Mouse (Mus musculus): Measurements from ENCODE around the gene Mbip. TPM values are rescaled to one million over a fixed set of nuclear protein-coding genes. Genes with fewer than 3 reads are reported as not detected.
A peak's percentile ranks its signal among the peaks of the same experiment; 100 is the strongest.

Gene Mbip
- 10 to 100 TPM; 22.6 to 26.0 TPM for total RNA-seq (2021)
- long read RNA-seq, experiment 1, partial matches to known transcripts, result 0 of 21 reads
- long read RNA-seq, experiment 1, other reads (novel, unspliced or antisense), result 16 of 21 reads
- long read RNA-seq, experiment 2, transcript Mbip-201 (9 exons, 1,512 nt), result major isoform, 7 of 14 reads
- long read RNA-seq, experiment 2, partial matches to known transcripts, result 2 of 14 reads
- long read RNA-seq, experiment 2, other reads (novel, unspliced or antisense), result 5 of 14 reads

- peak; percentile 96 to 100 for DNase-seq (ENCODE audit: low spot score in 2 of 2)
- H3K27ac ChIP-seq, result peak within 1 kb of the TSS; percentile 84
These were observed at the start of gene Mbip for GRCm38 (mm10) chr12:56345367-56346089. Gene Mbip, minus strand, starts transcription at chr12:56345894.

GRCm38 (mm10) chr12:56387647-56388205, 42.0 kb upstream of the Mbip start:
- no peak overlapping the region for H3K27ac ChIP-seq
- no peak for TF ChIP-seq CTCF (conservative IDR thresholded peaks at IDR 0.05)
- no peak for DNase-seq (ENCODE audit: low spot score in 2 of 2)
- no peak overlapping the region for H3K4me3 ChIP-seq

More at GRCm38 (mm10) chr12:56345367-56346089, at the start of gene Mbip:
- peak within 1 kb of the TSS; percentile 77 for H3K4me3 ChIP-seq
- no peak for TF ChIP-seq CTCF (conservative IDR thresholded peaks at IDR 0.05)

- DNase-seq (ENCODE audit: low spot score in 2 of 2), result no peak
- H3K27ac ChIP-seq, result no peak overlapping the region
- TF ChIP-seq CTCF (conservative IDR thresholded peaks at IDR 0.05), result no peak
- no peak overlapping the region for H3K4me3 ChIP-seq
These were observed 41.4 kb upstream of the Mbip start for GRCm38 (mm10) chr12:56386955-56387646.

GRCm38 (mm10) chr12:56344771-56345314, 851 bp downstream of the Mbip start:
- H3K4me3 ChIP-seq, result peak overlapping the region; percentile 77
- no peak for DNase-seq (ENCODE audit: low spot score in 2 of 2)
- peak overlapping the region; percentile 84; the same call in 1 of the 2 replicates for H3K27ac ChIP-seq
- no peak for TF ChIP-seq CTCF (conservative IDR thresholded peaks at IDR 0.05)

- DNase-seq (ENCODE audit: low spot score in 2 of 2), result no peak
- no peak for TF ChIP-seq CTCF (conservative IDR thresholded peaks at IDR 0.05)
- H3K27ac ChIP-seq, result no peak overlapping the region
- H3K4me3 ChIP-seq, result no peak overlapping the region
These were observed 6.2 kb downstream of the Mbip start for GRCm38 (mm10) chr12:56339295-56340056.

GRCm38 (mm10) chr12:56333461-56333860, 12.2 kb downstream of the Mbip start:
- TF ChIP-seq CTCF (conservative IDR thresholded peaks at IDR 0.05), result no peak

GRCm38 (mm10) chr12:56332475-56332874, 13.2 kb downstream of the Mbip start:
- no peak for TF ChIP-seq CTCF (conservative IDR thresholded peaks at IDR 0.05)
- H3K4me3 ChIP-seq, result no peak overlapping the region
- H3K27ac ChIP-seq, result no peak overlapping the region
- no peak for DNase-seq (ENCODE audit: low spot score in 2 of 2)

More at GRCm38 (mm10) chr12:56333461-56333860, 12.2 kb downstream of the Mbip start:
- H3K27ac ChIP-seq, result no peak overlapping the region
- DNase-seq (ENCODE audit: low spot score in 2 of 2), result no peak
- H3K4me3 ChIP-seq, result no peak overlapping the region

- DNase-seq (ENCODE audit: low spot score in 2 of 2), result no peak
- TF ChIP-seq CTCF (conservative IDR thresholded peaks at IDR 0.05), result no peak
- H3K4me3 ChIP-seq, result no peak overlapping the region
- H3K27ac ChIP-seq, result no peak overlapping the region
These were observed 18.2 kb downstream of the Mbip start for GRCm38 (mm10) chr12:56327448-56327998.

- no peak overlapping the region for H3K27ac ChIP-seq
- TF ChIP-seq CTCF (conservative IDR thresholded peaks at IDR 0.05), result no peak
- no peak overlapping the region for H3K4me3 ChIP-seq
- DNase-seq (ENCODE audit: low spot score in 2 of 2), result no peak
These were observed 19.8 kb downstream of the Mbip start for GRCm38 (mm10) chr12:56325851-56326250.

GRCm38 (mm10) chr12:56318941-56319340, 26.8 kb downstream of the Mbip start:
- Histone ChIP-seq H3K4me3 (no peak overlapping the region), H3K27ac (no peak overlapping the region)
- no peak for DNase-seq (ENCODE audit: low spot score in 2 of 2)
- TF ChIP-seq CTCF (conservative IDR thresholded peaks at IDR 0.05), result no peak

- DNase-seq (ENCODE audit: low spot score in 2 of 2), result no peak
- no peak for TF ChIP-seq CTCF (conservative IDR thresholded peaks at IDR 0.05)
- Histone ChIP-seq H3K27ac (no peak overlapping the region), H3K4me3 (no peak overlapping the region)
These were observed 27.6 kb downstream of the Mbip start for GRCm38 (mm10) chr12:56318059-56318458.

- no peak for DNase-seq (ENCODE audit: low spot score in 2 of 2)
- Histone ChIP-seq H3K4me3 (no peak overlapping the region), H3K27ac (no peak overlapping the region)
- TF ChIP-seq CTCF (conservative IDR thresholded peaks at IDR 0.05), result no peak
These were observed 39.9 kb downstream of the Mbip start for GRCm38 (mm10) chr12:56305758-56306157.
